Mouse (Mus musculus): ENCODE results near the gene Yeats4.

GRCm38 (mm10) chr10:117193364-117193763, 30.9 kb downstream of the Yeats4 start:
- TF ChIP-seq CTCF (IDR thresholded peaks at IDR 0.05; ENCODE audit: control insufficient read depth, insufficient read depth, low read length) (no peak), POLR2A (IDR thresholded peaks at IDR 0.05; ENCODE audit: borderline replicate concordance, control insufficient read depth, low read depth, low read length) (no peak)

All from bone marrow, adult 2 months (tissue).